Mouse (Mus musculus): ENCODE results near the gene Foxo1. TPM values are rescaled to one million over a fixed set of nuclear protein-coding genes. Genes with fewer than 3 reads are reported as not detected.

Foxo1 gene
- total RNA-seq, 2 experiments from 2014 or later, result 22.1 to 22.9 TPM

- DNase-seq (ENCODE audit: low spot score in 2 of 2), result no peak
Measured at GRCm38 (mm10) chr3:52357265-52357953, 89.3 kb downstream of the Foxo1 start.

GRCm38 (mm10) chr3:52364576-52364975, 96.4 kb downstream of the Foxo1 start:
- DNase-seq (ENCODE audit: low spot score in 2 of 2), result no peak

- no peak for DNase-seq (ENCODE audit: low spot score in 2 of 2)
Measured at GRCm38 (mm10) chr3:52369204-52369603, 101.1 kb downstream of the Foxo1 start.

GRCm38 (mm10) chr3:52369881-52370428, 101.8 kb downstream of the Foxo1 start:
- no peak for DNase-seq (ENCODE audit: low spot score in 2 of 2)

GRCm38 (mm10) chr3:52376974-52377373, 108.8 kb downstream of the Foxo1 start:
- no peak for DNase-seq (ENCODE audit: low spot score in 2 of 2)

- DNase-seq (ENCODE audit: low spot score in 2 of 2), result no peak
Measured at GRCm38 (mm10) chr3:52383351-52383750, 115.2 kb downstream of the Foxo1 start.

- DNase-seq (ENCODE audit: low spot score in 2 of 2), result no peak
Measured at GRCm38 (mm10) chr3:52386343-52386742, 118.2 kb downstream of the Foxo1 start.

GRCm38 (mm10) chr3:52390321-52390720, 122.2 kb downstream of the Foxo1 start:
- no peak for DNase-seq (ENCODE audit: low spot score in 2 of 2)

- no peak for DNase-seq (ENCODE audit: low spot score in 2 of 2)
Measured at GRCm38 (mm10) chr3:52390766-52391665, 122.9 kb downstream of the Foxo1 start.

- peak in 1 of 2 experiments; percentile 49 for DNase-seq (ENCODE audit: low spot score in 2 of 2)
Measured at GRCm38 (mm10) chr3:52391897-52392296, 123.8 kb downstream of the Foxo1 start.

- no peak for DNase-seq (ENCODE audit: low spot score in 2 of 2)
Measured at GRCm38 (mm10) chr3:52392521-52392920, 124.4 kb downstream of the Foxo1 start.

- no peak for DNase-seq (ENCODE audit: low spot score in 2 of 2)
Measured at GRCm38 (mm10) chr3:52393171-52393570, 125.0 kb downstream of the Foxo1 start.

GRCm38 (mm10) chr3:52396121-52396731, 128.1 kb downstream of the Foxo1 start:
- DNase-seq (ENCODE audit: low spot score in 2 of 2), result no peak

- no peak for DNase-seq (ENCODE audit: low spot score in 2 of 2)
Measured at GRCm38 (mm10) chr3:52396951-52397615, 128.9 kb downstream of the Foxo1 start.

GRCm38 (mm10) chr3:52397961-52398360, 129.8 kb downstream of the Foxo1 start:
- DNase-seq (ENCODE audit: low spot score in 2 of 2), result no peak

GRCm38 (mm10) chr3:52400284-52401161, 132.4 kb downstream of the Foxo1 start:
- no peak for DNase-seq (ENCODE audit: low spot score in 2 of 2)

GRCm38 (mm10) chr3:52401162-52401928, 133.2 kb downstream of the Foxo1 start:
- peak; percentile 34 to 72 for DNase-seq (ENCODE audit: low spot score in 2 of 2)

All from layer of hippocampus, postnatal 14 days (tissue).